Mouse (Mus musculus): ENCODE results near the gene Auts2. TPM values are rescaled to one million over a fixed set of nuclear protein-coding genes. Genes with fewer than 3 reads are reported as not detected.

Gene Auts2
- polyA plus RNA-seq, 1 experiment from 2014 or later: 34.0 TPM

DNA sequence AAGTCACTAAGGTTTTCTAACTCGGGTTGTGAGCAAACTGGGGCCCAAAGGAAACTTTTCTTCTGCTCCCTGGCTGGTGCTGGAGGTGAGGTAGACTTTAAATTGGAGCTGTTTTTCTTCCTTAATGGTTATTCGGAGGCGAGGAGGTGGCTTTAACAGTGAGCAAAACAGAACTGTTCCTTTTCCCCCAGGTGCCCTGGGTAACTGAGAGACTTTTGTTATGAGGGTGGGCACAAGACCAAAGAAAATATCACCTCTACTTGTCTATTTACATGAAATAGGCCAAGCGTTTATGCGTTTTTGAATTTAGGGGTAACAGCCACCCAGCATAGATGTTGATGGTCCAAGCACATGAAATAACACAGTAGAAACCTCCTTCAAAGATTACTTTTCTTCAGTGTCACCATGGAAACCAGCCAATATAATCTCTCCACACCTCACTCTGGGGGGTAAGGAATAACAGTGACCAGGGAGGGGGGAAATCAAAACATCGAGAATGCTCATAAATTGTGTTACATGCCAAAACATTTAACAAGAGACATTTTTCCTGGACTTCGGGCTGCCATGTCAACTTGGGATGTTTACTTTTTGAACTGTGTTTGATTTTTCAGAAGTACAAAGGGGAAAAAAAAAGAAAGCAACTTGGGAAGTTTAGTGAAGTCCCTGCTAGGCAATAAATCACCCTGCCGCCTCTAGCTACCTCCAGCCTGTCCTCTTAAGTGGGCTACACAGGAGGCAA lies 832.2 kb downstream of the Auts2 start:
- H3K36me3 ChIP-seq: peaks cover 4% of the 10 kb centered on the region; the same call in 1 of the 2 replicates
- no peak overlapping the region for H3K9ac ChIP-seq
- H3K27me3 ChIP-seq: no peaks in the 10 kb centered on the region
- 26% methylated on average over 8 of the region's 8 CpGs for WGBS
- H3K4me3 ChIP-seq: no peak overlapping the region
- H3K27ac ChIP-seq: peak overlapping the region; percentile 38
- H3K4me2 ChIP-seq: no peak overlapping the region
- H3K9me3 ChIP-seq: no peaks in the 10 kb centered on the region
- peaks cover 22% of the 10 kb centered on the region for H3K4me1 ChIP-seq
- ATAC-seq (ENCODE audit: insufficient number of reproducible peaks, low FRiP score, low TSS enrichment, low read depth): peak; percentile 54

- ATAC-seq (ENCODE audit: insufficient number of reproducible peaks, low FRiP score, low TSS enrichment, low read depth): no peak
- H3K27me3 ChIP-seq: no peaks in the 10 kb centered on the region
- no peak overlapping the region for H3K9ac ChIP-seq
- WGBS: 50% methylated on average over 7 of the region's 7 CpGs
- H3K4me2 ChIP-seq: no peak overlapping the region
- peaks cover 22% of the 10 kb centered on the region for H3K4me1 ChIP-seq
- H3K9me3 ChIP-seq: no peaks in the 10 kb centered on the region
- H3K36me3 ChIP-seq: no peaks in the 10 kb centered on the region
- H3K27ac ChIP-seq: no peak overlapping the region
- H3K4me3 ChIP-seq: no peak overlapping the region
Measured at GRCm38 (mm10) chr5:131707471-131707870, 835.7 kb downstream of the Auts2 start.

DNA sequence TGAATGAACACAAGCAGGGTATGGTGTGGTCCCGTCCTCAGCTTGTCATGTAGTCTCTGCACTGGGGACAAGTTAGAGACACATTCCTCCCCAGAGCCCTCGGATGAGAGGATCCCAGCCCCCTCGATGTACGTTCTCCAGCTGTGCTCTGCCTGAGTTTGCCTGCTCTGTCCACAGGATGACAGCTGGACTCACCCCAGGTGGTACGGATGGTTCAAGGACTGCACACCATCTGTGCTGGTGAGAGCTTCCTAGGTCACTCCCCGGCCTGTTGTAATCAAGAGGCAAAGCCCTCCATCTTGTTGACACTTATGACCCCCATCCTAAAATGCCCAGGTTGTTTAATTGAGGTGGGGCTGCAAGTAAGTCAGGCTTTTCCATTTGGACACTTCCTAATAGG lies 839.4 kb downstream of the Auts2 start:
- no peaks in the 10 kb centered on the region for H3K36me3 ChIP-seq
- H3K27me3 ChIP-seq: no peaks in the 10 kb centered on the region
- WGBS: 53% methylated on average over 6 of the region's 6 CpGs
- ATAC-seq (ENCODE audit: insufficient number of reproducible peaks, low FRiP score, low TSS enrichment, low read depth): no peak
- H3K4me1 ChIP-seq: peaks cover 9% of the 10 kb centered on the region; the same call in 1 of the 2 replicates
- no peak overlapping the region for H3K4me2 ChIP-seq
- H3K9me3 ChIP-seq: no peaks in the 10 kb centered on the region
- H3K27ac ChIP-seq: no peak overlapping the region
- no peak overlapping the region for H3K9ac ChIP-seq
- H3K4me3 ChIP-seq: no peak overlapping the region

- whole genome bisulfite sequencing: 75% methylated on average over 6 of the region's 6 CpGs
Measured at GRCm38 (mm10) chr5:131702840-131703392, 840.2 kb downstream of the Auts2 start.

DNA sequence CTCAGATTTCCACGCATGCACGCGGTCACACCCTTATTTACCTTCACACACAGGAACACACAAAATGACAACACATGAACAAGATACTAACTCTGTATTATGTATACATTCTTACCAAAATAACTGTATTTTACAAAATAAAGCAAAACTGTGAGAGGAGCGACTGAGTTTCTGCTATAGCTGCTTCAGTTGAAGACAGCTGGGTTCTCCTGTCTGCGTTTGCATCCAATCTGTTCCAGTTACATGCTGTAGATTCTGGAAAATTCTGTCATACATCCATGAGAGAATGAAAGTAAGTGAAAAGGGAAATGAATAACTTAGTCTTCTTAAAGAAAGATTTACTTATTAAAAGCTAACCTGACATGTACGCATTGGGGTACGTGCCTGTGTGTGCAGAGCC lies 844.2 kb downstream of the Auts2 start:
- Histone ChIP-seq H3K4me2 (no peak overlapping the region), H3K27ac (no peak overlapping the region), H3K36me3 (no peaks in the 10 kb centered on the region), H3K4me3 (no peak overlapping the region), H3K9ac (no peak overlapping the region), H3K27me3 (no peaks in the 10 kb centered on the region), H3K9me3 (no peaks in the 10 kb centered on the region), H3K4me1 (peaks cover 23% of the 10 kb centered on the region)
- WGBS: 92% methylated on average over 7 of the region's 7 CpGs
- ATAC-seq (ENCODE audit: insufficient number of reproducible peaks, low FRiP score, low TSS enrichment, low read depth): no peak

More at GRCm38 (mm10) chr5:131702840-131703392, 840.2 kb downstream of the Auts2 start:
- no peak overlapping the region for H3K9ac ChIP-seq
- H3K4me1 ChIP-seq: peaks cover 10% of the 10 kb centered on the region
- no peaks in the 10 kb centered on the region for H3K9me3 ChIP-seq
- no peak overlapping the region for H3K27ac ChIP-seq
- no peak overlapping the region for H3K4me2 ChIP-seq
- no peaks in the 10 kb centered on the region for H3K27me3 ChIP-seq
- ATAC-seq (ENCODE audit: insufficient number of reproducible peaks, low FRiP score, low TSS enrichment, low read depth): no peak
- no peak overlapping the region for H3K4me3 ChIP-seq
- no peaks in the 10 kb centered on the region for H3K36me3 ChIP-seq

GRCm38 (mm10) chr5:131690781-131691180 lies 852.4 kb downstream of the Auts2 start:
- ATAC-seq (ENCODE audit: insufficient number of reproducible peaks, low FRiP score, low TSS enrichment, low read depth): no peak
- 64% methylated on average over 1 of the region's 1 CpGs for WGBS
- Histone ChIP-seq H3K9me3 (no peaks in the 10 kb centered on the region), H3K4me3 (no peak overlapping the region), H3K4me1 (no peaks in the 10 kb centered on the region), H3K27ac (no peak overlapping the region), H3K36me3 (no peaks in the 10 kb centered on the region), H3K4me2 (no peak overlapping the region), H3K27me3 (no peaks in the 10 kb centered on the region), H3K9ac (no peak overlapping the region)

GRCm38 (mm10) chr5:131686956-131687618 lies 856.1 kb downstream of the Auts2 start:
- WGBS: 87% methylated on average over 8 of the region's 8 CpGs
- no peak for ATAC-seq (ENCODE audit: insufficient number of reproducible peaks, low FRiP score, low TSS enrichment, low read depth)
- Histone ChIP-seq H3K9ac (no peak overlapping the region), H3K4me3 (no peak overlapping the region), H3K27me3 (no peaks in the 10 kb centered on the region), H3K4me1 (no peaks in the 10 kb centered on the region), H3K4me2 (no peak overlapping the region), H3K36me3 (peaks cover 11% of the 10 kb centered on the region; the same call in 1 of the 2 replicates), H3K27ac (no peak overlapping the region), H3K9me3 (0 out of 2 replicates have a peak, but pooled peaks cover 4% of the 10 kb centered on the region)

DNA sequence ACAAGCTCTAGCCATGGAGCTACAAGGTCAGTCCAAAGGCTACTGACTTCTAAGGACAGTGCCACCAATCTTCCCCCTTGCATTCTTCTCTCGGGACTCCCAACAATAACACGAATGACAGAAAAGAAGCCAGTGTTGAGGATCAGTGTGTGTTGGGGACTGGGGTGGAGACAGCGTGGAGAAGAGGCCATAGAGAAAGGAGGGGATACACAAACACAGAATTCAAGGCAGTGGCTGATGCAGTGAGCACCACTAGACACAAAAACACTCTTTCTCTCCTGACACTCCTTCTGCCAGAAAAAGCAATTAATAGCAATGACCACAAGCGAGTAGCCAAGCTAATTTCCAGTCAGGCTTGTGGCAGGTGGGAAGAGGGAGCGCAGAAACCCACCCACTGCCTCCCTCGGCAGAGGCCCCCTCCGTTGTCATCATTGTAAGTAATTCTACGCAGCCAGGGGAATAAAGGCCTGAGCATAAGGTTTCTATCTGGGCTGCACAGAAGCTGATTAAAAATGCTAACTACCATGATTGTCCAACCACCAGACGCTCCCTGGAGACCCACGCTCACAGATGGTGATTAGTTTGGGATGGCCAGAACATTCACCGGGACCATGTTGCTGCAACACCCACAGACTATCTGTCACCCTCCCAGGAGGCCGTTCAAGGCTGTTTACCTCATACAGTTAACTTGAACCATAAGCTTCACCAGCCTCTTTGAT lies 862.9 kb downstream of the Auts2 start:
- H3K9ac ChIP-seq: no peak overlapping the region
- 51% methylated on average over 12 of the region's 12 CpGs for WGBS
- H3K4me1 ChIP-seq: peaks cover 9% of the 10 kb centered on the region; the same call in 1 of the 2 replicates
- ATAC-seq (ENCODE audit: insufficient number of reproducible peaks, low FRiP score, low TSS enrichment, low read depth): no peak
- no peak overlapping the region for H3K27ac ChIP-seq
- H3K4me3 ChIP-seq: no peak overlapping the region
- peaks cover 11% of the 10 kb centered on the region; the same call in 1 of the 2 replicates for H3K36me3 ChIP-seq
- no peaks in the 10 kb centered on the region for H3K27me3 ChIP-seq
- 0 out of 2 replicates have a peak, but pooled peaks cover 4% of the 10 kb centered on the region for H3K9me3 ChIP-seq
- no peak overlapping the region for H3K4me2 ChIP-seq

DNA sequence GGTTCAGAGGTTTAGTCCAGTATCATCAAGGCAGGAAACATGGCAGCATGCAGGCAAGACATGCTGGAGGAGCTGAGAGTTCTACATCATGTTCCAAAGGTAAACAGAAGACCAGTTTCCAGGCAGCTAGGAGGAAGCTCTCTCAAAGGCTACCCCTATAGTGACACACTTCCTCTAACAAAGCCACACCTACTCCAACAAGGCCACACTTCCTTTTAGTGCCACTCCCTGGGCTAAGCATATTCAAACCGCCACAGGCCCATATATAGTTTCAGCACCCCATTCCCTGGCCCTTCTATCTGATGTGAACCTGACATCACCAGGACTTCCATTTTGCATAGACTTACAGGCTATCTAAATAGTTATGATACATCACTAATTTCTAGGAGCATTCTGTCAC lies 863.6 kb downstream of the Auts2 start:
- Histone ChIP-seq H3K27me3 (no peaks in the 10 kb centered on the region), H3K9me3 (0 out of 2 replicates have a peak, but pooled peaks cover 4% of the 10 kb centered on the region), H3K9ac (no peak overlapping the region), H3K4me3 (no peak overlapping the region), H3K4me1 (peaks cover 10% of the 10 kb centered on the region; the same call in 1 of the 2 replicates), H3K36me3 (peaks cover 11% of the 10 kb centered on the region; the same call in 1 of the 2 replicates), H3K27ac (no peak overlapping the region), H3K4me2 (no peak overlapping the region)
- WGBS: 100% methylated on average over 1 of the region's 1 CpGs
- no peak for ATAC-seq (ENCODE audit: insufficient number of reproducible peaks, low FRiP score, low TSS enrichment, low read depth)

DNA sequence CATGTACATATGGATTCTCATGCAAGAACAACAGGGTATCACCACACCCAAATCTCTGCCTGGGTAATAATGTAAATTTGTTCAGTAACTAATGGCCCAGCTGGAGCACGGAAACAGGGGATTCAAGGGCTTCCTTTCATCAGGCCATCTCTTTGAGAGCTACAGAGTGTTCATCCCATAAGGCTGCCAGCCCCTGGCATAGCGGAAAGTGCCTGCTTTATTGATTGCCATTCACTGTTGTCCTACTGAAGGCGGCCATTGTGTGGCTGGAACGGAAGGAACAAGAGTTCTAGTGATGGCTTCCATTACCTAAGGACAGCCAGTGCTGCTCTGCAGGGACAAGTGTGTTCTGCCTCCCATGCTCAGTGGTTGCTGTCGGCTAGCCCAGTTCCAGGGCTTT lies 865.6 kb downstream of the Auts2 start:
- H3K27ac ChIP-seq: no peak overlapping the region
- H3K36me3 ChIP-seq: no peaks in the 10 kb centered on the region
- H3K9ac ChIP-seq: no peak overlapping the region
- H3K4me3 ChIP-seq: no peak overlapping the region
- peaks cover 22% of the 10 kb centered on the region; the same call in 1 of the 2 replicates for H3K4me1 ChIP-seq
- H3K9me3 ChIP-seq: no peaks in the 10 kb centered on the region
- H3K27me3 ChIP-seq: no peaks in the 10 kb centered on the region
- H3K4me2 ChIP-seq: no peak overlapping the region
- WGBS: 91% methylated on average over 5 of the region's 5 CpGs
- ATAC-seq (ENCODE audit: insufficient number of reproducible peaks, low FRiP score, low TSS enrichment, low read depth): no peak

DNA sequence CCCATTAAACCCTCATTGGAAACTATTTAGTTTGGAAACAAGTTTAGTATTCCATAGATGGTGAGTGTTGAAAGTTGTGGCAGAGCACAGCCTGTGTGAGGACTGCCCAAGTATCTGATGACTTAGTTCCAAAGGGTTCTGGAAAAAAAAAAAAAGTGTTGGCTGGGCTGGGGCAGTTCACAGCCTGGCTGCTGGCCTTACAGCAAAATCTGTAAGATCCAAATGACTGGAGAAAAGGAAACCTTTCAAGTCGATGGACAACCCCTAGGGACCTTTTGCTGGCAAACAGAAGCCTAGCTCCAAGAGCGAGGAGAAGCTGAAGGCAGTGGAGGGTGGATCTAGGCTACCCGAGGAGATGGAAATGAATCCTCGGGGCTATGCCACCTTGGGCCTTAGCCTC lies 869.4 kb downstream of the Auts2 start:
- no peak overlapping the region for H3K9ac ChIP-seq
- H3K4me1 ChIP-seq: 0 out of 2 replicates have a peak, but pooled peaks cover 13% of the 10 kb centered on the region
- WGBS: 60% methylated on average over 4 of the region's 4 CpGs
- no peak overlapping the region for H3K4me2 ChIP-seq
- no peak overlapping the region for H3K4me3 ChIP-seq
- H3K27me3 ChIP-seq: no peaks in the 10 kb centered on the region
- peak; percentile 85 for ATAC-seq (ENCODE audit: insufficient number of reproducible peaks, low FRiP score, low TSS enrichment, low read depth)
- no peaks in the 10 kb centered on the region for H3K36me3 ChIP-seq
- peak overlapping the region; percentile 29 for H3K27ac ChIP-seq
- no peaks in the 10 kb centered on the region for H3K9me3 ChIP-seq

Measured in limb, embryonic 15.5 days (tissue).